Mouse (Mus musculus): Measurements from ENCODE around the gene Myo18b. TPM values are rescaled to one million over a fixed set of nuclear protein-coding genes. Genes with fewer than 3 reads are reported as not detected.

Myo18b gene
- polyA plus RNA-seq, 1 experiment from 2014 or later = 0.89 TPM

- no peaks in the 10 kb centered on the region for H3K36me3 ChIP-seq
- no peak for ATAC-seq (ENCODE audit: insufficient number of reproducible peaks, insufficient read depth, low FRiP score, low TSS enrichment, low read depth)
- no peak overlapping the region for H3K27ac ChIP-seq
- peaks cover 9% of the 10 kb centered on the region for H3K4me1 ChIP-seq
- no peak overlapping the region for H3K4me2 ChIP-seq
- no peaks in the 10 kb centered on the region for H3K9me3 ChIP-seq
- WGBS = 46% methylated on average over 6 of the region's 6 CpGs
- no peak overlapping the region for H3K4me3 ChIP-seq
- peaks cover 17% of the 10 kb centered on the region for H3K27me3 ChIP-seq
- H3K9ac ChIP-seq = no peak overlapping the region
Measured at GRCm38 (mm10) chr5:112843676-112844257, 52.4 kb downstream of the Myo18b start.

GRCm38 (mm10) chr5:112842696-112843095 lies 53.5 kb downstream of the Myo18b start:
- no peak overlapping the region for H3K4me3 ChIP-seq
- H3K9me3 ChIP-seq = no peaks in the 10 kb centered on the region
- no peaks in the 10 kb centered on the region for H3K36me3 ChIP-seq
- peaks cover 17% of the 10 kb centered on the region for H3K27me3 ChIP-seq
- ATAC-seq (ENCODE audit: insufficient number of reproducible peaks, insufficient read depth, low FRiP score, low TSS enrichment, low read depth) = no peak
- H3K27ac ChIP-seq = no peak overlapping the region
- peaks cover 7% of the 10 kb centered on the region for H3K4me1 ChIP-seq
- WGBS = 85% methylated on average over 5 of the region's 5 CpGs
- H3K4me2 ChIP-seq = no peak overlapping the region
- no peak overlapping the region for H3K9ac ChIP-seq

GRCm38 (mm10) chr5:112841850-112842249 lies 54.3 kb downstream of the Myo18b start:
- Histone ChIP-seq H3K9ac (no peak overlapping the region), H3K4me1 (peaks cover 9% of the 10 kb centered on the region), H3K27me3 (peaks cover 10% of the 10 kb centered on the region), H3K4me2 (no peak overlapping the region), H3K9me3 (no peaks in the 10 kb centered on the region), H3K4me3 (no peak overlapping the region), H3K27ac (no peak overlapping the region), H3K36me3 (no peaks in the 10 kb centered on the region)
- ATAC-seq (ENCODE audit: insufficient number of reproducible peaks, insufficient read depth, low FRiP score, low TSS enrichment, low read depth) = no peak
- 44% methylated on average over 6 of the region's 6 CpGs for whole genome bisulfite sequencing

- Histone ChIP-seq H3K9ac (no peak overlapping the region), H3K27me3 (no peaks in the 10 kb centered on the region), H3K4me1 (peaks cover 29% of the 10 kb centered on the region), H3K4me2 (no peak overlapping the region), H3K27ac (0 out of 2 replicates have a peak overlapping the region, but pooled peaks have one; percentile 8), H3K36me3 (no peaks in the 10 kb centered on the region), H3K4me3 (no peak overlapping the region), H3K9me3 (no peaks in the 10 kb centered on the region)
- no peak for ATAC-seq (ENCODE audit: insufficient number of reproducible peaks, insufficient read depth, low FRiP score, low TSS enrichment, low read depth)
Measured at GRCm38 (mm10) chr5:112834896-112835295, 61.3 kb downstream of the Myo18b start.

- H3K27me3 ChIP-seq = no peaks in the 10 kb centered on the region
- H3K4me2 ChIP-seq = no peak overlapping the region
- 60% methylated on average over 11 of the region's 11 CpGs for WGBS
- H3K4me3 ChIP-seq = no peak overlapping the region
- H3K27ac ChIP-seq = peak overlapping the region; percentile 71
- no peak overlapping the region for H3K9ac ChIP-seq
- H3K9me3 ChIP-seq = no peaks in the 10 kb centered on the region
- ATAC-seq (ENCODE audit: insufficient number of reproducible peaks, insufficient read depth, low FRiP score, low TSS enrichment, low read depth) = no peak
- H3K36me3 ChIP-seq = no peaks in the 10 kb centered on the region
- H3K4me1 ChIP-seq = peaks cover 29% of the 10 kb centered on the region
Measured at GRCm38 (mm10) chr5:112833866-112834265, 62.3 kb downstream of the Myo18b start.

- no peaks in the 10 kb centered on the region for H3K9me3 ChIP-seq
- H3K4me1 ChIP-seq = no peaks in the 10 kb centered on the region
- H3K4me2 ChIP-seq = no peak overlapping the region
- WGBS = 68% methylated on average over 12 of the region's 12 CpGs
- H3K27ac ChIP-seq = no peak overlapping the region
- H3K27me3 ChIP-seq = no peaks in the 10 kb centered on the region; the same call in 1 of the 2 replicates
- H3K36me3 ChIP-seq = no peaks in the 10 kb centered on the region
- H3K9ac ChIP-seq = no peak overlapping the region
- no peak overlapping the region for H3K4me3 ChIP-seq
- ATAC-seq (ENCODE audit: insufficient number of reproducible peaks, insufficient read depth, low FRiP score, low TSS enrichment, low read depth) = no peak
Measured at GRCm38 (mm10) chr5:112825091-112825794, 70.9 kb downstream of the Myo18b start.

- Histone ChIP-seq H3K36me3 (no peaks in the 10 kb centered on the region), H3K4me2 (no peak overlapping the region), H3K4me1 (no peaks in the 10 kb centered on the region), H3K27ac (no peak overlapping the region), H3K9ac (no peak overlapping the region), H3K27me3 (no peaks in the 10 kb centered on the region; the same call in 1 of the 2 replicates), H3K9me3 (no peaks in the 10 kb centered on the region), H3K4me3 (no peak overlapping the region)
- ATAC-seq (ENCODE audit: insufficient number of reproducible peaks, insufficient read depth, low FRiP score, low TSS enrichment, low read depth) = no peak
- 36% methylated on average over 13 of the region's 13 CpGs for WGBS
Measured at GRCm38 (mm10) chr5:112824376-112824775, 71.8 kb downstream of the Myo18b start.

- Histone ChIP-seq H3K9me3 (no peaks in the 10 kb centered on the region), H3K36me3 (no peaks in the 10 kb centered on the region), H3K27me3 (no peaks in the 10 kb centered on the region; the same call in 1 of the 2 replicates), H3K4me1 (no peaks in the 10 kb centered on the region), H3K4me3 (no peak overlapping the region), H3K27ac (no peak overlapping the region), H3K4me2 (no peak overlapping the region), H3K9ac (no peak overlapping the region)
- no peak for ATAC-seq (ENCODE audit: insufficient number of reproducible peaks, insufficient read depth, low FRiP score, low TSS enrichment, low read depth)
- WGBS = 69% methylated on average over 3 of the region's 3 CpGs
Measured at GRCm38 (mm10) chr5:112822426-112822825, 73.7 kb downstream of the Myo18b start.

- no peak overlapping the region for H3K4me3 ChIP-seq
- 80% methylated on average over 7 of the region's 7 CpGs for WGBS
- no peaks in the 10 kb centered on the region for H3K9me3 ChIP-seq
- no peaks in the 10 kb centered on the region for H3K36me3 ChIP-seq
- H3K27me3 ChIP-seq = 0 out of 2 replicates have a peak, but pooled peaks cover 3% of the 10 kb centered on the region
- no peaks in the 10 kb centered on the region for H3K4me1 ChIP-seq
- no peak for ATAC-seq (ENCODE audit: insufficient number of reproducible peaks, insufficient read depth, low FRiP score, low TSS enrichment, low read depth)
- H3K27ac ChIP-seq = no peak overlapping the region
- H3K4me2 ChIP-seq = no peak overlapping the region
- H3K9ac ChIP-seq = no peak overlapping the region
Measured at GRCm38 (mm10) chr5:112815051-112815450, 81.1 kb downstream of the Myo18b start.

GRCm38 (mm10) chr5:112807629-112808028 lies 88.5 kb downstream of the Myo18b start:
- no peak for ATAC-seq (ENCODE audit: insufficient number of reproducible peaks, insufficient read depth, low FRiP score, low TSS enrichment, low read depth)
- H3K27ac ChIP-seq = no peak overlapping the region
- 92% methylated on average over 4 of the region's 4 CpGs for WGBS

GRCm38 (mm10) chr5:112796086-112796485 lies 100.1 kb downstream of the Myo18b start:
- Histone ChIP-seq H3K27me3 (0 out of 2 replicates have a peak, but pooled peaks cover 3% of the 10 kb centered on the region), H3K27ac (no peak overlapping the region), H3K9me3 (no peaks in the 10 kb centered on the region), H3K4me1 (no peaks in the 10 kb centered on the region), H3K36me3 (no peaks in the 10 kb centered on the region), H3K4me3 (no peak overlapping the region), H3K4me2 (no peak overlapping the region), H3K9ac (no peak overlapping the region)
- WGBS = 71% methylated on average over 7 of the region's 7 CpGs
- no peak for ATAC-seq (ENCODE audit: insufficient number of reproducible peaks, insufficient read depth, low FRiP score, low TSS enrichment, low read depth)

More at GRCm38 (mm10) chr5:112807629-112808028, 88.5 kb downstream of the Myo18b start:
- Histone ChIP-seq H3K4me1 (no peaks in the 10 kb centered on the region), H3K9me3 (no peaks in the 10 kb centered on the region), H3K27me3 (no peaks in the 10 kb centered on the region; the same call in 1 of the 2 replicates), H3K9ac (no peak overlapping the region), H3K36me3 (no peaks in the 10 kb centered on the region), H3K4me3 (no peak overlapping the region), H3K4me2 (no peak overlapping the region)

Measured in embryonic facial prominence, embryonic 13.5 days (tissue).